Mouse (Mus musculus): Measurements from ENCODE around the gene 4930407I10Rik. TPM values are rescaled to one million over a fixed set of nuclear protein-coding genes. Genes with fewer than 3 reads are reported as not detected.
A peak's percentile ranks its signal among the peaks of the same experiment; 100 is the strongest.

4930407I10Rik gene
- polyA plus RNA-seq, 1 experiment from 2014 or later = 0.04 TPM

DNA sequence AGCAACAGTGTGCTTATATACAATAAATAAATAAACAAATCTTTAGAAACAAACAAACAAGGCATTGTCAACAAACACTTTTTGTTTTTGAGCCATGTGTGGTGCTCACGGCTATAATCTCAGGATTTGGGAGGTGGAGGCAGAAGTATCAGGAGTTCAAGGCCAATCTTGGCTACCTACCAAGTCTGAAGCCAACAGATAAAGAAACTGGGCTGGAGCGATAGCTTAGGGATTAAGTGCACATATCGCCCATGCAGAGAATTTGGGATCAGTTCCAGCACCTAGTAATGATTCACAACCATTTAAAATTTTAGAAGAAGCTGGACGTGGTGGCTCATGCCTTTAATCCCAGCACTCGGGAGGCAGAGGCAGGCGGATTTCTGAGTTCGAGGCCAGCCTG is 14.5 kb downstream of the 4930407I10Rik start:
- H3K4me2 ChIP-seq (ENCODE audit: low read length) = no peak overlapping the region
- no peaks in the 10 kb centered on the region for H3K4me1 ChIP-seq (ENCODE audit: control insufficient read depth, insufficient read depth, low read length)
- WGBS = 88% methylated on average over 7 of the region's 7 CpGs
- no peaks in the 10 kb centered on the region for H3K36me3 ChIP-seq (ENCODE audit: control insufficient read depth, insufficient read depth, low read length)
- H3K4me3 ChIP-seq (replicated peaks; ENCODE audit: low read depth, low read length) = no peak overlapping the region
- H3K9me3 ChIP-seq (ENCODE audit: control insufficient read depth, low read length) = no peaks in the 10 kb centered on the region
- peaks cover 24% of the 10 kb centered on the region for H3K27me3 ChIP-seq (ENCODE audit: control insufficient read depth, insufficient read depth, low read length)
- H3K9ac ChIP-seq (replicated peaks; ENCODE audit: low read length) = no peak overlapping the region
- no peak for DNase-seq
- H3K27ac ChIP-seq (replicated peaks; ENCODE audit: low read depth, low read length) = no peak overlapping the region
- no peak for ATAC-seq (ENCODE audit: low FRiP score, low TSS enrichment)

DNA sequence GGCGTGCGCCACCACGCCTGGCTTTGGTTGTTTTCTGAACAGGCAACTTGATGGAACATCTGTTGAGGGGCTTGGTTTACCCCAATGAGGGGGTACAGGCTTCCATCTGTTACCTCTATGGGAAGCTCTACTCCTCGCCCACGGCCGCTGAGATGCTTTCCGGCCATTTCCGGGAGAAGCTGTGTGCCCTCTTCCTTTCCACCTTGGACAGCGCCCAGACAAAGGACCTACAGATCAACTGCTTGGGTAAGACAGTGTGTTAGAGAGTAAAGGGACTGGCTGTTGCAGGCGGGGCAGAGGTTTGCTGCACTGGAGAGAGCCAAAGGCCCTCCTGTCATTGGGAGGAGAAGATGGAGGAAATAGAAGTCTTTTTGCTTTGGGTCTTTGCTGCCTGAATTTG is 20.9 kb downstream of the 4930407I10Rik start:
- Histone ChIP-seq H3K27me3 (ENCODE audit: control insufficient read depth, insufficient read depth, low read length) (no peaks in the 10 kb centered on the region), H3K9me3 (ENCODE audit: control insufficient read depth, low read length) (no peaks in the 10 kb centered on the region), H3K4me2 (ENCODE audit: low read length) (no peak overlapping the region), H3K36me3 (ENCODE audit: control insufficient read depth, insufficient read depth, low read length) (no peaks in the 10 kb centered on the region), H3K9ac (replicated peaks; ENCODE audit: low read length) (no peak overlapping the region), H3K4me3 (replicated peaks; ENCODE audit: low read depth, low read length) (no peak overlapping the region), H3K27ac (replicated peaks; ENCODE audit: low read depth, low read length) (no peak overlapping the region), H3K4me1 (ENCODE audit: control insufficient read depth, insufficient read depth, low read length) (no peaks in the 10 kb centered on the region)
- DNase-seq = no peak
- ATAC-seq (ENCODE audit: low FRiP score, low TSS enrichment) = no peak
- 68% methylated on average over 10 of the region's 10 CpGs for WGBS

DNA sequence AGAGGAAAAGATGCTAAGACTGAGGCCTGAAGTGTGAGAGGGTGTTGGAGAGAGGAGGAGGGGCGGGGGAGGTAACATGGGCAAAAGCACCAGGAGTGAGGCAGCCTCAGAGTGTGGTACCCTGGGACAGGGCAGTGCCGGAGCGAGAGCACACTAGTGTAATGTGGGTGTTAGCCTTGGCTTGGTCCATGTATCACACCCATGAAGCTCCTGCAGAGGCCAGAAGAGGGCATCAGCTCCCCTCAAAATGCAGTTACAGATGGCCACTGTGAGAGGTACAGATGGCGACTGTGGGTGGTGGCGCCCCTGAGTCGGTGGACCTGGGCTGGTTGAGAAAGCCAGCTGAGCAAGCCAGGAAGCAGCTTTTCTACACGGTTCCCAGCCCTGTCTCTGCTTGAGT is 22.2 kb downstream of the 4930407I10Rik start:
- H3K4me1 ChIP-seq (ENCODE audit: control insufficient read depth, insufficient read depth, low read length) = no peaks in the 10 kb centered on the region
- 26% methylated on average over 7 of the region's 7 CpGs for WGBS
- no peak overlapping the region for H3K27ac ChIP-seq (replicated peaks; ENCODE audit: low read depth, low read length)
- no peaks in the 10 kb centered on the region for H3K36me3 ChIP-seq (ENCODE audit: control insufficient read depth, insufficient read depth, low read length)
- no peaks in the 10 kb centered on the region for H3K9me3 ChIP-seq (ENCODE audit: control insufficient read depth, low read length)
- ATAC-seq (ENCODE audit: low FRiP score, low TSS enrichment) (no peak), DNase-seq (peak; percentile 61)
- no peak overlapping the region for H3K4me2 ChIP-seq (ENCODE audit: low read length)
- H3K4me3 ChIP-seq (replicated peaks; ENCODE audit: low read depth, low read length) = no peak overlapping the region
- no peaks in the 10 kb centered on the region for H3K27me3 ChIP-seq (ENCODE audit: control insufficient read depth, insufficient read depth, low read length)
- H3K9ac ChIP-seq (replicated peaks; ENCODE audit: low read length) = no peak overlapping the region

DNA sequence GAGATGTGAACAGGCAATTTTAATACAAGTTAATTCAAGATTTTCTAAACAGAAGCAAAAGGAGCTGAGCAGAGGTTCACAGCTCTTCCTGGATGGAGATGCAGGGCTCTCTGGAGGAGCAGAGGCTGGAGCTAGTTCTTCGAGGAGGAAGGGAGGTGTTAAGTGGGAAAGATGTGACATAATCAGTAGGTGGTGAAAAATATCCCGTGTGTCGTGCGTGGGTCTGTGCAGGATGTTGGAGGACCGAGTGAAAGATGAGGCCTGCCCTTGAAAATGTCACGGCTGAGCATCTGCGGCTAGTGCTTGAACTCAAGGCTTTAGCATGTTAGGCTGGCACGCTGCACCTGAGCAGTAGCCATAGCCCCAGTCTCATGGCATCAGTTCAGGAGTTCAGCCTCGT is 26.7 kb downstream of the 4930407I10Rik start:
- Histone ChIP-seq H3K36me3 (ENCODE audit: control insufficient read depth, insufficient read depth, low read length) (no peaks in the 10 kb centered on the region), H3K4me2 (ENCODE audit: low read length) (no peak overlapping the region), H3K9ac (replicated peaks; ENCODE audit: low read length) (no peak overlapping the region), H3K27me3 (ENCODE audit: control insufficient read depth, insufficient read depth, low read length) (no peaks in the 10 kb centered on the region), H3K27ac (replicated peaks; ENCODE audit: low read depth, low read length) (no peak overlapping the region), H3K4me3 (replicated peaks; ENCODE audit: low read depth, low read length) (no peak overlapping the region), H3K9me3 (ENCODE audit: control insufficient read depth, low read length) (no peaks in the 10 kb centered on the region), H3K4me1 (ENCODE audit: control insufficient read depth, insufficient read depth, low read length) (no peaks in the 10 kb centered on the region)
- ATAC-seq (ENCODE audit: low FRiP score, low TSS enrichment) = no peak
- WGBS = 88% methylated on average over 9 of the region's 9 CpGs
- no peak for DNase-seq

DNA sequence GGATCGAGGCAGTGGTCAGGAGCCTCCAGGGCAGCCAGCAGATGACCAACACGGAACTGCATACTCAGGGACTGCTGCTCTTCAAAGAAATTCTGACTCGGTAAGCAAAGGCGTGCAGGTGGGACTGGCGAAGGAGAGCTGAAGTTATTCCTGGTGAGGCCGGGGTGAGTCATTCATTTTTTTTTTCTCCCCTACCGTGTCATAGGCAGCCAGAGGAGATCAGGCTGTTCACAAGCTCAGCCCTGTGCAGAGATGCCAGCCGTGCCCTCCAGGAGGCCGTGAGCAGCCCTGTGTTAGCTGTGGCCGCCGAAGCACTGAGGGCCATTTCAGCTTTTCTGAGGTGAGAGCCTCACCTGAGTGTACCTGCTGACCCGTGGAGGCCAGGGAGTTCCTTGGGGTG is 27.2 kb downstream of the 4930407I10Rik start:
- Histone ChIP-seq H3K9ac (replicated peaks; ENCODE audit: low read length) (no peak overlapping the region), H3K4me1 (ENCODE audit: control insufficient read depth, insufficient read depth, low read length) (no peaks in the 10 kb centered on the region), H3K4me2 (ENCODE audit: low read length) (no peak overlapping the region), H3K27me3 (ENCODE audit: control insufficient read depth, insufficient read depth, low read length) (no peaks in the 10 kb centered on the region), H3K4me3 (replicated peaks; ENCODE audit: low read depth, low read length) (no peak overlapping the region), H3K36me3 (ENCODE audit: control insufficient read depth, insufficient read depth, low read length) (no peaks in the 10 kb centered on the region), H3K9me3 (ENCODE audit: control insufficient read depth, low read length) (no peaks in the 10 kb centered on the region), H3K27ac (replicated peaks; ENCODE audit: low read depth, low read length) (no peak overlapping the region)
- ATAC-seq (ENCODE audit: low FRiP score, low TSS enrichment) = no peak
- 89% methylated on average over 12 of the region's 12 CpGs for WGBS
- no peak for DNase-seq

DNA sequence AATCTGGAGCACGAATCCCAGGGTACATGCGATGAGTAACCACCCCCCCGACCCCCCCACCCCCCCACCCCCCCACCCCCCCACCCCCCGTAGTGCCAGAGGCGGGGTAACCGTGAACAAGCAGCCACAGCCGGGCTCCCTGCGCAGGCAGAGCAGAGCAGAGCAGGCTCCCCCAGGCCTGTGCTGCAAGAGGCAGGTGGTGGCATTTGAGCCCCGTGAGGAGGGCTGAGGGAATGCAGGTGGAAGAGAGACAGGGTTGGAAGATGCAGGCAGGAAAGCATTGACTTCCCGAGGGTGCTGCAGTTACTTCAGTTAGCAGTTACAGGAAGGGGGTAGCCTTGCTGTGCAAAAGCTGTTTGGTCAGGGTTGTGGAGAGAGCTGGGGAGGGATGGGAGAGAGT is 28.3 kb downstream of the 4930407I10Rik start:
- DNase-seq (peak; percentile 22), ATAC-seq (ENCODE audit: low FRiP score, low TSS enrichment) (no peak)
- Histone ChIP-seq H3K9ac (replicated peaks; ENCODE audit: low read length) (no peak overlapping the region), H3K9me3 (ENCODE audit: control insufficient read depth, low read length) (no peaks in the 10 kb centered on the region), H3K4me3 (replicated peaks; ENCODE audit: low read depth, low read length) (no peak overlapping the region), H3K27me3 (ENCODE audit: control insufficient read depth, insufficient read depth, low read length) (no peaks in the 10 kb centered on the region), H3K36me3 (ENCODE audit: control insufficient read depth, insufficient read depth, low read length) (no peaks in the 10 kb centered on the region), H3K27ac (replicated peaks; ENCODE audit: low read depth, low read length) (no peak overlapping the region), H3K4me1 (ENCODE audit: control insufficient read depth, insufficient read depth, low read length) (no peaks in the 10 kb centered on the region), H3K4me2 (ENCODE audit: low read length) (no peak overlapping the region)
- WGBS = 13% methylated on average over 10 of the region's 10 CpGs

DNA sequence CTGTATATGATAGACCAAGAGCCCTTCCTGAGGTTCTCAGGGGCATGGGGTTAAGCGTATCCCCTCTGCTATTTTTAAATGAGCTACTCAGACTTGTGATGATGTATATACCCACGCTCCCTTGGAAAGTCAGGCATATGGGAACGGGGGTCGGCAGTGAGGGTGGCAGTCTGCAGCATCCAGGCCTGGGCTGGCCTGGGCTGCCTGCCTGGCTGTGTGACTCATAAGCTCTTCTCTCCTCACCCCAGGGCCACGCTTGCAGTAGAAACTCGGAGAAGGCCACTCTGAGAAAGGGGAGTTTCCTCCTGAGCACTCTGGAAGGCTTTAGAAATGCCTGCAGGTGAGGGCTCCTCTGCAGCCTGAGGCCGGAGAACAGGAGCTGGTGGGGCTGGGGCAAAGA is 32.1 kb downstream of the 4930407I10Rik start:
- no peak overlapping the region for H3K27ac ChIP-seq (replicated peaks; ENCODE audit: low read depth, low read length)
- ATAC-seq (ENCODE audit: low FRiP score, low TSS enrichment) (no peak), DNase-seq (no peak)
- WGBS = 89% methylated on average over 7 of the region's 7 CpGs
- no peaks in the 10 kb centered on the region for H3K9me3 ChIP-seq (ENCODE audit: control insufficient read depth, low read length)
- no peaks in the 10 kb centered on the region for H3K36me3 ChIP-seq (ENCODE audit: control insufficient read depth, insufficient read depth, low read length)
- no peak overlapping the region for H3K4me3 ChIP-seq (replicated peaks; ENCODE audit: low read depth, low read length)
- no peak overlapping the region for H3K9ac ChIP-seq (replicated peaks; ENCODE audit: low read length)
- H3K4me1 ChIP-seq (ENCODE audit: control insufficient read depth, insufficient read depth, low read length) = no peaks in the 10 kb centered on the region
- H3K4me2 ChIP-seq (ENCODE audit: low read length) = no peak overlapping the region
- H3K27me3 ChIP-seq (ENCODE audit: control insufficient read depth, insufficient read depth, low read length) = no peaks in the 10 kb centered on the region

DNA sequence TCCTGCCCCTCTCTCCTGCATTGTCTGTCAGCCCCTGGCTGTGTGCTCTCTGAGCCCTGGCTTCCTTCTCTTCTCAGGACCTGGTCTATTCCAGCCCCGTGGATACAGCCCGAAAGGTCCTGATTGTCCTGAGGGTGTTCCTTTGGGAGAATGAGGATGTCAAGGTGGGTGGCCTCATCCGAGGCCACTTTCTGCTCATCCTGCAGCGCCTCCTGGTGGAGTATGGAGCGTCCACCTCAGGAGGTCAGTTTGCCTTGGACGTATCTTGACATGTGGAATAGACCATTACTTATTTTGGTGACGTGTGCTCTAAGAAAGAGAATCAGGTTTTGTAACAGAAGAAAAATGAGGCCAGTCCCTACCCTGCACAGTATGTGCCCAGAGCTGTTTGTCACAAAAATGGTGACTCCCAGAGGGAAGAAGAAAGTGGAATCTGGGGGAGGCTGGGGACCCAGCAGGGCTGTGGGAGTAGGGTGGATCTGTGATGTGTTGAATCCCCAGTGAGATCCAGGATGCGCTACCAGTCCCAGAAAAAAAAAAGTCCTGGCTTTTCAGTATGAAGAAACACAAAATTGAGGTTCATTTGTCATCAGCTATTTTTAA is 48.1 kb downstream of the 4930407I10Rik start:
- Histone ChIP-seq H3K27me3 (ENCODE audit: control insufficient read depth, insufficient read depth, low read length) (no peaks in the 10 kb centered on the region), H3K36me3 (ENCODE audit: control insufficient read depth, insufficient read depth, low read length) (no peaks in the 10 kb centered on the region), H3K27ac (replicated peaks; ENCODE audit: low read depth, low read length) (no peak overlapping the region), H3K4me3 (replicated peaks; ENCODE audit: low read depth, low read length) (no peak overlapping the region), H3K9ac (replicated peaks; ENCODE audit: low read length) (no peak overlapping the region), H3K4me2 (ENCODE audit: low read length) (no peak overlapping the region), H3K4me1 (ENCODE audit: control insufficient read depth, insufficient read depth, low read length) (no peaks in the 10 kb centered on the region), H3K9me3 (ENCODE audit: control insufficient read depth, low read length) (no peaks in the 10 kb centered on the region)
- DNase-seq (peak; percentile 47), ATAC-seq (ENCODE audit: low FRiP score, low TSS enrichment) (no peak)
- 17% methylated on average over 8 of the region's 8 CpGs for WGBS
